Mouse (Mus musculus): ENCODE results near the gene Zfp655. TPM values are rescaled to one million over a fixed set of nuclear protein-coding genes. Genes with fewer than 3 reads are reported as not detected.

Gene Zfp655
- polyA plus RNA-seq, 1 experiment from 2014 or later: 33.9 TPM

Other genes with a start within 250 kb of the Zfp655 start
- 0.25 TPM in 1 of 2 replicates, not detected in the other for gene Gm4871, start 199.0 kb upstream of the Zfp655 start, polyA plus RNA-seq (2015; fragmentation: Nextera tagmentation; extraction: Ambion mirVana)
- 0.23 TPM in 1 of 2 replicates, not detected in the other for gene 1700018F24Rik, start 188.7 kb upstream of the Zfp655 start, polyA plus RNA-seq (2015; fragmentation: Nextera tagmentation; extraction: Ambion mirVana)
- gene Arpc1a, start 147.9 kb upstream of the Zfp655 start, polyA plus RNA-seq (2015; fragmentation: Nextera tagmentation; extraction: Ambion mirVana): 146 and 150 TPM in 2 replicates
- not detected in 2 replicates for gene Kpna7, start 147.7 kb upstream of the Zfp655 start, polyA plus RNA-seq (2015; fragmentation: Nextera tagmentation; extraction: Ambion mirVana)
- gene Arpc1b, start 117.5 kb upstream of the Zfp655 start, polyA plus RNA-seq (2015; fragmentation: Nextera tagmentation; extraction: Ambion mirVana): 379 and 391 TPM in 2 replicates
- 78.0 and 94.0 TPM in 2 replicates for gene Pdap1, start 91.5 kb upstream of the Zfp655 start, polyA plus RNA-seq (2015; fragmentation: Nextera tagmentation; extraction: Ambion mirVana)
- 178 and 181 TPM in 2 replicates for gene Bud31, start 91.4 kb upstream of the Zfp655 start, polyA plus RNA-seq (2015; fragmentation: Nextera tagmentation; extraction: Ambion mirVana)
- gene Ptcd1, start 64.6 kb upstream of the Zfp655 start, polyA plus RNA-seq (2015; fragmentation: Nextera tagmentation; extraction: Ambion mirVana): 15.7 and 15.9 TPM in 2 replicates
- 49.1 and 50.4 TPM in 2 replicates for gene Cpsf4, start 64.5 kb upstream of the Zfp655 start, polyA plus RNA-seq (2015; fragmentation: Nextera tagmentation; extraction: Ambion mirVana)
- 672 and 734 TPM in 2 replicates for gene Atp5j2, start 39.7 kb upstream of the Zfp655 start, polyA plus RNA-seq (2015; fragmentation: Nextera tagmentation; extraction: Ambion mirVana)
- 9.4 and 10.9 TPM in 2 replicates for gene Zkscan14, start 29.8 kb upstream of the Zfp655 start, polyA plus RNA-seq (2015; fragmentation: Nextera tagmentation; extraction: Ambion mirVana)
- gene Zkscan5, start 27.2 kb upstream of the Zfp655 start, polyA plus RNA-seq (2015; fragmentation: Nextera tagmentation; extraction: Ambion mirVana): 12.0 and 12.4 TPM in 2 replicates
- gene Zscan25, start 48.8 kb downstream of the Zfp655 start, polyA plus RNA-seq (2015; fragmentation: Nextera tagmentation; extraction: Ambion mirVana): 0.15 and 0.57 TPM in 2 replicates
- gene Cyp3a57, start 113.6 kb downstream of the Zfp655 start, polyA plus RNA-seq (2015; fragmentation: Nextera tagmentation; extraction: Ambion mirVana): not detected in 2 replicates
- 0.11 TPM in 1 of 2 replicates, not detected in the other for gene Cyp3a16, start 238.0 kb downstream of the Zfp655 start, polyA plus RNA-seq (2015; fragmentation: Nextera tagmentation; extraction: Ambion mirVana)